Mouse (Mus musculus) lung, adult 2 months (tissue): ENCODE data around the gene Eid1.

Experiments used
- CTCF ChIP-seq: fragments of 200-500 bp; IDR thresholded peaks from 2 replicates; pipeline ENCODE4 v1.5.1; 2011; ENCODE audit warnings: mild to moderate bottlenecking, low read length, control low read depth; ENCODE audit not compliant: insufficient read depth
- POLR2A ChIP-seq: fragments of 200-500 bp; IDR thresholded peaks from 2 replicates; pipeline ENCODE4 v1.6.1; 2011; ENCODE audit warnings: low read depth, mild to moderate bottlenecking, control low read depth, low read length, borderline replicate concordance; ENCODE audit errors: extremely low read depth

GRCm38 (mm10) chr2:125623211-125623610 lies 49.7 kb upstream of the Eid1 start:
- TF ChIP-seq CTCF (no peak), POLR2A (no peak)
